Mouse (Mus musculus): ENCODE measurements around the gene Stub1.
"Not testable (repeated sequence)": the region's sequence is repeated elsewhere in the genome, so short reads cannot be mapped to it uniquely, and the experiment has no call there.

Gene Stub1

DNA sequence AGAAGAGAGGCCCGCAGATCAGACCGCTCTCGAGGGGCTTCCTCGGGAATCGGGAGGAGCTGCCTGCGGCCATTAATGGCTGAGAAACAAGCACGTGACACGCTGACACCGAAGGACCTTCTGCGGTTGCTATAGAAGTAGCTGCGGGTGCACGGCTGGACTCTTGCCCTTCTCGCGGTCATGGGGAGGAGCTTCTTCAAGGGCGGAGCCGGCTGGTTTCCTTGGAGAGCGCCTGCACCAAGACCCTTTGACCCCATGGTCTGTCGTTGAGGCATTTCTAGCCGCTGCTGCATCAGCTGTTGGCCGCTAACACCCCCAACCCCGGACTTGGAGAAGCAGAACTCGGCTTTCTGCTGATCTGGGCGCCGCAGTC lies at the start of gene Stub1:
Gene Stub1, minus strand, starts transcription at position 114 of the 373 bp plus-strand sequence.
- peak; percentile 57 to 81 for DNase-seq (ENCODE audit: low spot score in 2 of 2)

- DNase-seq (ENCODE audit: low spot score in 2 of 2) = no peak
These were observed 49.1 kb upstream of the Stub1 start for GRCm38 (mm10) chr17:25882306-25882705.

- no peak for DNase-seq (ENCODE audit: low spot score in 2 of 2)
These were observed 48.5 kb upstream of the Stub1 start for GRCm38 (mm10) chr17:25881691-25882090.

GRCm38 (mm10) chr17:25880913-25881641 lies 47.9 kb upstream of the Stub1 start:
- no peak for DNase-seq (ENCODE audit: low spot score in 2 of 2)

GRCm38 (mm10) chr17:25880196-25880910 lies 47.1 kb upstream of the Stub1 start, which contains the start of gene Wfikkn1:
Gene Wfikkn1, minus strand, starts transcription at chr17:25880858.
- no peak for DNase-seq (ENCODE audit: low spot score in 2 of 2)

- DNase-seq (ENCODE audit: low spot score in 2 of 2) = no peak
These were observed 46.5 kb upstream of the Stub1 start for GRCm38 (mm10) chr17:25879750-25880149.

GRCm38 (mm10) chr17:25879261-25879660 lies 46.1 kb upstream of the Stub1 start:
- DNase-seq (ENCODE audit: low spot score in 2 of 2) = peak in 1 of 2 experiments; percentile 46

GRCm38 (mm10) chr17:25878611-25879180 lies 45.5 kb upstream of the Stub1 start:
- DNase-seq (ENCODE audit: low spot score in 2 of 2) = no peak

DNA sequence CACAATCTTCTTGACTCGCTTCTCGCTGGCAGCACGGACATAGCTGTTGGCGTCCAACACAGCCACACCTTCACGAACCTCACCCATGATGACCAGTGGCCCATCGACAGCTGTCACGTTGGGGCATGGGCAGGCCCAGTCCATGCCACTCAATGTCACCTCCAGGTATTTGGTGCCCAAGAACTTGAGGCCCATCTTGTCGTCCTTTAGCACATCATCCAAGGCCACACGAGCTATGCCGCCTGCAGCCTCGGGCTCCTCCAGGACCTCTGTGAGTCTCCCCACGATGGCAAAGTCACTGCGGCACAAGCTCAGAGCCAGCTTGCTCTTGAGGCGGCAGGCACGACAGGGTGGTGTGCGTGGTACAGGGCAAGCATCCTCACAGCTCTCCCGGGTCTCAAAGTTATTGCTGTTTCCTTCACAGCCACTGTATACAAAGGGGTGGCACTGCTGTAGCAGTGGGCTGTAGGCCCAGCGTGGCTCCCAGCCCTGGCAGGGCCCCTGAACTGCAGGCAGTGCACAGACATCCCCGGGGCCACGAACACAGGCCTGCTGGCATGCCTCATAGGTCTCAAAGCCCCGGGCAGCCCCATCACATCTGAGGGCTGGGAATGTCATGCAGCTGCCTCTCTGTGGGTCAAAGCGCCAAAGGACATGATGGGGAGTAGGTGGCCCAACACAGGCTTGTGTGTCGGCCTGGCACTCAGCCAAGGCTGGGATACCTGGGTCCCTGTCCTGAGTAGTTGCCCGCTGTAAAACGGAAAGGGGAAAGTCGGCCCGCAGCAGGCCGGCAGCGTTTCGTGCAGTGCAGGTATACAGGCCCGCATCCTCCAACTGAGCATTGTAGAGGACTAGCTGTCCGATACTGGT lies 44.8 kb upstream of the Stub1 start:
- no peak for DNase-seq (ENCODE audit: low spot score in 2 of 2)

DNA sequence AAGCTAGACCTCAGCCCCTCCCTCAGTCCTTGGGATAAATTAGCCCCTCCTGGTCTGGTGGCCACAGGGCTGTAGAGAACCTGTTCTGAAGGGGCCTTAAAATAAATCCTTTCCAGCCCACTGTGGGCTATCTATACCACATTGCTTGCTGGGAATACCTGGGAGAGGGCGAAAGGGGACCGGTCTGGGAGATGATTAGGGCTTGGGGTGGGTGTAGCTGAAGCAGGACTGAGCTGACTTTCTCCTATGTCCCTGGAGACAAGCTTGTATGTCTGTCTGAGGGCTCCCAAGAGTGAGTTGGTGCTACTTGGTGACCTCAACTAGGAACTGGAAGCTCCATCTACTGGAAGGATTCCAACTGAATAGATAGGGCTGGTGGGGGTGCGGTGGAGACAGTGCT lies 43.8 kb upstream of the Stub1 start:
- DNase-seq (ENCODE audit: low spot score in 2 of 2) = no peak

GRCm38 (mm10) chr17:25876347-25876915 lies 43.2 kb upstream of the Stub1 start:
- DNase-seq (ENCODE audit: low spot score in 2 of 2) = no peak

DNA sequence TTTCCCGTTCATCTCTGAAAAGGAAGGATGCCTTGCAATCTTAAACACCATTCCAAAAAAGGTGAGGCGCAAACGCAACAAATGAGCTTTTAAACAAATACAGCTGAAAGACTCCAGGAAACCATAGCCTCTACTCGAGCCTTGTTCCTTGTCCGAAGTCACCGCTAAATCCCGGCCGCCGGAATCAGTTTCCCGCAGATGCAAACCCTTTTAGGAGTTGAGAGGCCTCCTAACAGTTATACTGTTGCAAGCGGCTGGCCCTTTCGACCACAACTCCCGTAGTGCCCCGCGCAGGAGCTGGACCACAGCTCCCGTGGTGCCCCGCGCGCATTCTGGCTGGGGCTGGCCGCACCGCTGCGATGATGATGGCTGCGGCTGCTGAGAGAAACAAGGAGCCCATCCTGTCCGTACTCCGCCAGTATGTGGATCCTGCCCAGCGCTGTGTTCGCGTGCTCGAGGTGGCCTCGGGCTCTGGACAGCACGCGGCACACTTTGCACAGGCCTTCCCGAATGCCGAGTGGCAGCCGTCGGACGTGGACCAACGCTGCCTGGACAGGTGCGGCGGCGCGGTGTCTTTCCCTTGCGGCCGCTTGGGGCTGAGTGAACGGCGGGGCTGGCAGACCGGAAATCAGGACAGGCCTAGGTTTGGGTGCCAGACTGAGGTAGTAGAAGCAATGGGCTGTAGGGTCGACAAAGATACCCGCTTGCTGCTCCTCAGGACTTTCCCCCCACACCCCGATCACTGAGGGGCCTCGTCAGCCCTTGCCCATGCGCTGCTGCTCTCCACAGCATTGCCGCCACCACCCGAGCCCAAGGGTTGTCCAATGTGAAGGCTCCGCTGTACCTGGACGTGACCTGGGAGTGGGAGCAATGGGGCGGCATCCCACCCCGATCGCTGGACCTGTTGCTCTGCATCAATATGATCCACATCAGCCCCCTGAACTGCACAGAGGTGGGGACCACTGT lies 42.2 kb upstream of the Stub1 start:
- peak; percentile 82 to 87 for DNase-seq (ENCODE audit: low spot score in 2 of 2)

DNA sequence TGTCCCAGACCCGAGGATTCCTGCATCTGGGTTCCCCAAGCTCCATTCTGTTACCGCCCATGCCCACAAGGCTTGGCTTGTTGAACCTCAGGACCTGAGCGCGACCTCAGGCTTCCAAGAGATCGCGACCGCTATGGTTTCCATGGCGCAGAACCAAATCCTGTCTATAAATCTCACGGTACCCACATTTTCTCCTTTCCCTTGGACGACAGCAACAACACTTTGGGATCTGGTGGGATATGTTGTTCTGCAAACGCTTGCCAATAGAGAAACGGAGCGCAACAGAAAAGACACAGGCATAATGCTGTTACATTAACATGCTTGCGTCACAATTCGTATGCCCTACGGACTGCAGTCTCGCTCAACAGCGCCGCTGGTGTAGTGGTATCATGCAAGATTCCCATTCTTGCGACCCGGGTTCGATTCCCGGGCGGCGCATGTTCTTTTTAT lies 41.5 kb upstream of the Stub1 start, which contains the start of gene Mettl26:
Gene Mettl26, plus strand, starts transcription at position 354 of the 450 bp plus-strand sequence.
- DNase-seq (ENCODE audit: low spot score in 2 of 2) = peak; percentile 94 to 96

DNA sequence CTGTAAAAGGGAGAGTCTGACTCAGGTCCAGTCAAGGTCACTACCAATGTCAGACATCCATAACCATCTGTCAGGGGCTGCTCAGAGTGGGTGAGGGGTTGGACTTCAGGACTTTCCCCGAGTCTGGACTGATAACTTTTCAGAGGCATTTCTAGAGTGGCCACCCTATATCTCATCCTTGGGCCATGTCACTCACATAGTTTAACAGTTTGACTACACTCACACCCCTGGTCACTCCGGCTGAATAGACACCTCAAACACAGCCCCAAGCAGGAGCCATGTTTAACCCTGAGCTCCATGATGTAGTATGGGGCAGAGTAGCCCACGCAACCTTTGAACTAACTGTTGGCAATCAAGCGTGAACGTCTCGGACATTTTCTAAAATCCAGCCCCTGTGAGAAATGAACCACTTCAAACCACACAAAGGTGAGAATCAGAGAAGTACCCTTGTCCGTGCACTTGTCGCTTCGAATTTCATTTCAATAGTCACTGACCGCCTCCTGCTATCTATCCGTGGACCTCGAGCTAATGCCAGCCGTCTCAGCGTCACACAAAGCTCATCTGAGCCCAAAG lies 41.0 kb upstream of the Stub1 start:
- no peak for DNase-seq (ENCODE audit: low spot score in 2 of 2)

- DNase-seq (ENCODE audit: low spot score in 2 of 2) = no peak
These were observed 40.4 kb upstream of the Stub1 start for GRCm38 (mm10) chr17:25873405-25874147.

GRCm38 (mm10) chr17:25872676-25873075 lies 39.5 kb upstream of the Stub1 start:
- no peak for DNase-seq (ENCODE audit: low spot score in 2 of 2)

DNA sequence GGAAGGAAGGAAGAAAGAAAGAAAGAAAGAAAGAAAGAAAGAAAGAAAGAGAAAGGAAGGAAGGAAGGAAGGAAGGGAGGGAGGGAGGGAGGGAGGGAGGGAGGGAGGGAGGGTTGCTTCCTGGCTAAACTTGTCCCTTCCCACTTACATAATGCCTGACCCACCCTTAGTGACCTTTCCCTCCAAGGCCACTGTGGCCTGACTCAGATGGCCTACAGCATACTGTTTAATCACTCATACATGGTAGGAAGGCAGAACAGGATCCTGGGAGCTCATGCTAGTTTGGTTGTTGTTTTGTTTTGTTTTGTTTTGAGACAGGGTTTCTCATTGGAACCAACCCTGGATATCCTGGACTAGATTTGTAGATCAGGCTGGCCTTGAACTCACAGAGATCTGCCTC lies 38.4 kb upstream of the Stub1 start:
- DNase-seq (ENCODE audit: low spot score in 2 of 2) = not testable (repeated sequence)

DNA sequence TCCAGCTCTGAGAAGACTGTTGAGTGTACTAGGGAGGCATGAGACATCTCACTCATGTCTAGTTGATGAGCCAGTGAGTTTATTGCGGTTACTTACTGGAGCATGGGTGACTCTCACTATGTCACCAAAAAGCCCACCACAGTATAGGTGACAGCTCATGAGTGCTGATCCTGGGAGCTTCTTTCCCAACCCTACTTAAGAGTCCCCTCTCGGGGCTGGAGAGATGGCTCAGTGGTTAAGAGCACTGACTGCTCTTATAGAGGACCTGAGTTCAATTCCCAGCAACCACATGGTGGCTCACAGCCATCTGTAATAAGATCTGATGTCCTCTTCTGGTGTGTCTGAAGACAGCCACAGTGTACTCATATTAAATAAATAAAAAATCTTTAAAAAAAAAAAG lies 36.8 kb upstream of the Stub1 start:
- no peak for DNase-seq (ENCODE audit: low spot score in 2 of 2)

GRCm38 (mm10) chr17:25869498-25869897 lies 36.3 kb upstream of the Stub1 start:
- DNase-seq (ENCODE audit: low spot score in 2 of 2) = no peak

All from cerebellum, postnatal 4 days (tissue).